Comparison of ENCODE assay signal across 29 mouse cellular contexts in genomic region chr4:141902479-141902858, GRCm38 (mm10). TPM values are rescaled to one million over a fixed set of nuclear protein-coding genes. Genes with fewer than 3 reads are reported as not detected.
DNase-seq lines count a peak whose midpoint lies in the region; ATAC-seq lines count a peak whose summit lies in the region.
"Had no signal": no experiment of that assay in that cellular context is flagged by ENCODE, and none has a peak within 500 bp of the region (broad histone marks: within the 10 kb centered on the region; RNA-seq: fewer than 3 reads in every experiment).

No protein-coding gene starts in this region.

- no peak overlapping the region for H3K9ac ChIP-seq in forebrain, embryonic 13.5 days
- H3K9ac ChIP-seq in hindbrain, embryonic 15.5 days, result no peak overlapping the region
- H3K9ac ChIP-seq in midbrain, embryonic 16.5 days (ENCODE audit: low read depth, low read length), result no peak overlapping the region
- H3K9ac ChIP-seq: heart, embryonic 15.5 days; limb, embryonic 13.5 days; liver, embryonic 13.5 days; lung, embryonic 14.5 days had no signal

- intact Hi-C loops in heart, postnatal 10 days (cut with DNase I), result no loop called here

- H3K4me3 ChIP-seq in heart, embryonic 10.5 days, result no peak overlapping the region
- H3K4me3 ChIP-seq in forebrain, embryonic 13.5 days, result no peak overlapping the region
- H3K4me3 ChIP-seq in hindbrain, embryonic 15.5 days, result no peak overlapping the region
- H3K4me3 ChIP-seq in midbrain, embryonic 16.5 days (ENCODE audit: low read depth, low read length), result no peak overlapping the region
- H3K4me3 ChIP-seq: heart, adult 2 months; heart, embryonic 15.5 days; limb, embryonic 13.5 days; liver, embryonic 13.5 days had no signal

- H3K9me3 ChIP-seq in heart, embryonic 10.5 days, result no peaks in the 10 kb centered on the region
- no peaks in the 10 kb centered on the region for H3K9me3 ChIP-seq in forebrain, embryonic 13.5 days (replicated peaks)
- no peaks in the 10 kb centered on the region for H3K9me3 ChIP-seq in hindbrain, embryonic 15.5 days
- H3K9me3 ChIP-seq in midbrain, embryonic 16.5 days (replicated peaks; ENCODE audit: control insufficient read depth, low read length, poor library complexity, severe bottlenecking), result no peaks in the 10 kb centered on the region
- H3K9me3 ChIP-seq: heart, embryonic 15.5 days; limb, embryonic 13.5 days; liver, embryonic 13.5 days had no signal

- H3K27me3 ChIP-seq in heart, embryonic 10.5 days (ENCODE audit: insufficient read depth, poor library complexity, severe bottlenecking), result no peaks in the 10 kb centered on the region
- H3K27me3 ChIP-seq in forebrain, embryonic 13.5 days, result no peaks in the 10 kb centered on the region
- H3K27me3 ChIP-seq in hindbrain, embryonic 15.5 days, result no peaks in the 10 kb centered on the region
- H3K27me3 ChIP-seq in midbrain, embryonic 16.5 days (ENCODE audit: control insufficient read depth, insufficient read depth, low read depth, low read length), result no peaks in the 10 kb centered on the region
- H3K27me3 ChIP-seq: heart, embryonic 15.5 days; limb, embryonic 13.5 days; Patski had no signal

- peaks cover 67% of the 10 kb centered on the region for H3K4me1 ChIP-seq in heart, embryonic 10.5 days
- peaks cover 58% of the 10 kb centered on the region for H3K4me1 ChIP-seq in forebrain, embryonic 13.5 days
- H3K4me1 ChIP-seq in hindbrain, embryonic 15.5 days (replicated peaks), result peaks cover 47% of the 10 kb centered on the region
- H3K4me1 ChIP-seq in midbrain, embryonic 16.5 days (ENCODE audit: control insufficient read depth, insufficient read depth, low read length), result peaks cover 23% of the 10 kb centered on the region
- H3K4me1 ChIP-seq: liver, embryonic 13.5 days had no signal

- WGBS in heart, embryonic 10.5 days, result 91% methylated on average over 8 of the region's 8 CpGs
- 68% methylated on average over 7 of the region's 8 CpGs for WGBS in forebrain, embryonic 13.5 days
- WGBS in hindbrain, embryonic 15.5 days, result 64% methylated on average over 8 of the region's 8 CpGs
- 53% methylated on average over 8 of the region's 8 CpGs for WGBS in midbrain, embryonic 16.5 days

- H3K27ac ChIP-seq in heart, embryonic 10.5 days, result peak overlapping the region; percentile 68; the same call in 1 of the 2 replicates
- peak overlapping the region; percentile 97 for H3K27ac ChIP-seq in forebrain, embryonic 13.5 days
- peak overlapping the region; percentile 75; the same call in 1 of the 2 replicates for H3K27ac ChIP-seq in hindbrain, embryonic 15.5 days (replicated peaks)
- H3K27ac ChIP-seq in midbrain, embryonic 16.5 days (ENCODE audit: low read length), result peak overlapping the region; percentile 76
- H3K27ac ChIP-seq: heart, adult 2 months; heart, embryonic 15.5 days; limb, embryonic 13.5 days; liver, embryonic 13.5 days had no signal

- H3K4me2 ChIP-seq in forebrain, embryonic 13.5 days, result peak overlapping the region; percentile 45; the same call in 1 of the 2 replicates
- H3K4me2 ChIP-seq in hindbrain, embryonic 15.5 days, result no peak overlapping the region
- H3K4me2 ChIP-seq in midbrain, embryonic 16.5 days (ENCODE audit: low read length), result no peak overlapping the region
- H3K4me2 ChIP-seq: heart, embryonic 15.5 days; limb, embryonic 13.5 days; liver, embryonic 13.5 days; lung, embryonic 14.5 days had no signal

- H3K36me3 ChIP-seq in heart, embryonic 10.5 days, result no peaks in the 10 kb centered on the region
- no peaks in the 10 kb centered on the region for H3K36me3 ChIP-seq in forebrain, embryonic 13.5 days (ENCODE audit: poor library complexity, severe bottlenecking)
- no peaks in the 10 kb centered on the region for H3K36me3 ChIP-seq in hindbrain, embryonic 15.5 days
- H3K36me3 ChIP-seq in midbrain, embryonic 16.5 days (ENCODE audit: control insufficient read depth, insufficient read depth, low read length), result no peaks in the 10 kb centered on the region
- H3K36me3 ChIP-seq: heart, embryonic 15.5 days; limb, embryonic 13.5 days; liver, embryonic 13.5 days had no signal

- no peak for ATAC-seq in forebrain, embryonic 13.5 days
- no peak for ATAC-seq in hindbrain, embryonic 15.5 days (ENCODE audit: low FRiP score, low read depth)
- 0 out of 2 replicates have a peak, but pooled peaks have one; percentile 7 for ATAC-seq in midbrain, embryonic 16.5 days
- ATAC-seq: CD4-positive, CD25-positive, alpha-beta regulatory T cell, adult 4 months; intestine, postnatal 0 days; Patski had no signal

- no peak for DNase-seq in heart, embryonic 10.5 days (ENCODE audit: low spot score)
- no peak for DNase-seq in heart, postnatal 10 days
- no peak for DNase-seq in left cerebral cortex, adult 18-20 months (ENCODE audit: low spot score in 2 of 2)
- DNase-seq in frontal cortex, postnatal 25 days (ENCODE audit: low spot score in 2 of 2), result no peak
- no peak for DNase-seq in right cerebral cortex, adult 2 months (ENCODE audit: low spot score in 2 of 2)
- DNase-seq: adrenal gland, postnatal 14 days; cerebellum, adult 11-12 months; gastrocnemius, postnatal 14 days; heart, adult 2 months; liver, embryonic 13.5 days; lung, embryonic 14.5 days; lung, postnatal 4 days; right cerebral cortex, postnatal 4 days; thymus, adult 2 months had no signal

RNA-seq across cellular contexts. Expression of gene Efhd2, which starts 27.7 kb away (rescaled TPM):
- 139 and 151 TPM in 2 replicates for polyA plus RNA-seq in heart, embryonic 10.5 days (2016; fragmentation: Nextera tagmentation; extraction: Ambion mirVana)
- total RNA-seq in heart, postnatal 10 days (2021), result 10 to 100 TPM; 30.4 to 36.7 TPM
- 85.2 and 86.3 TPM in 2 replicates for polyA plus RNA-seq in forebrain, embryonic 13.5 days (2015; fragmentation: Nextera tagmentation; extraction: Ambion mirVana)
- polyA plus RNA-seq in hindbrain, embryonic 15.5 days (2015; fragmentation: Nextera tagmentation; extraction: Ambion mirVana), result 77.8 and 83.5 TPM in 2 replicates
- polyA plus RNA-seq in midbrain, embryonic 16.5 days (2015; fragmentation: Nextera tagmentation; extraction: Ambion mirVana), result 56.6 and 67.4 TPM in 2 replicates
- 100 to 1,000 TPM; 298 to 317 TPM for total RNA-seq in left cerebral cortex, adult 18-20 months (2021)

RNA-seq across cellular contexts. Expression of gene Ctrc, which starts 56.3 kb away (rescaled TPM):
- not detected in 2 replicates for polyA plus RNA-seq in heart, embryonic 10.5 days (2016; fragmentation: Nextera tagmentation; extraction: Ambion mirVana)
- total RNA-seq in heart, postnatal 10 days (2021), result not detected
- polyA plus RNA-seq in forebrain, embryonic 13.5 days (2015; fragmentation: Nextera tagmentation; extraction: Ambion mirVana), result not detected in 2 replicates
- not detected in 2 replicates for polyA plus RNA-seq in hindbrain, embryonic 15.5 days (2015; fragmentation: Nextera tagmentation; extraction: Ambion mirVana)
- polyA plus RNA-seq in midbrain, embryonic 16.5 days (2015; fragmentation: Nextera tagmentation; extraction: Ambion mirVana), result not detected in 2 replicates
- not detected for total RNA-seq in left cerebral cortex, adult 18-20 months (2021)
- total RNA-seq: adrenal gland, postnatal 14 days; ES-E14; gastrocnemius, postnatal 14 days; heart, adult 2 months; hematopoietic stem cell, adult 5-6 weeks; layer of hippocampus, postnatal 14 days; left cerebral cortex, postnatal 14 days had no signal
- polyA plus RNA-seq: CD4-positive, CD25-positive, alpha-beta regulatory T cell, adult 4 months; embryonic facial prominence, embryonic 11.5 days; heart, adult 2 months; heart, embryonic 15.5 days; intestine, postnatal 0 days; kidney, embryonic 16.5 days; limb, embryonic 13.5 days; liver, embryonic 13.5 days; lung, embryonic 14.5 days; Patski; urinary bladder, adult 2 months had no signal
